Mouse (Mus musculus): ENCODE measurements around the gene Mrm2.

DNA sequence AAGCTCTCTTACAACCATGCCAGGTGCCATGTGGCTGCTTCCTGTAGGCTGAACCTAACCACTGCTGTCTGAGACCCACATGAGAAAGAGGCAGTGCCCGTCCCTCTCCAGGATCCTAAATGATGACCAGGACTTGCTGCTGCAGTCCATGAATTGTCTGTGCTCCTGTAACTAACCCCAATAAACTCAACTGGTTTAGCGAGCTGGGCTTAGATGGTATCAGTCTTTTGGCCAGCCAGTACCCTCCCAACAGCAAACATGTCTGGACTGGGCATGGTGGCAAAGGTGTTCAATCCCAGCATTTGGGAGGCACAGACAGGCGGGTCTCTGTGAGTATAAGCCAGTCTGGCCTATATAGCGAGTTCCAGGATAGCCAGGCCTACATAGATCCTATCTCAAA is 37.2 kb upstream of the Mrm2 start:
- TF ChIP-seq CTCF (IDR thresholded peaks at IDR 0.05; ENCODE audit: control insufficient read depth, insufficient read depth, low read length): no peak
- no peak for TF ChIP-seq POLR2A (IDR thresholded peaks at IDR 0.05; ENCODE audit: borderline replicate concordance, control insufficient read depth, low read depth, low read length)
